Mouse (Mus musculus): ENCODE data around the gene Aplnr. TPM values are rescaled to one million over a fixed set of nuclear protein-coding genes. Genes with fewer than 3 reads are reported as not detected.

The Aplnr gene
- polyA plus RNA-seq, 1 experiment = not detected

DNA sequence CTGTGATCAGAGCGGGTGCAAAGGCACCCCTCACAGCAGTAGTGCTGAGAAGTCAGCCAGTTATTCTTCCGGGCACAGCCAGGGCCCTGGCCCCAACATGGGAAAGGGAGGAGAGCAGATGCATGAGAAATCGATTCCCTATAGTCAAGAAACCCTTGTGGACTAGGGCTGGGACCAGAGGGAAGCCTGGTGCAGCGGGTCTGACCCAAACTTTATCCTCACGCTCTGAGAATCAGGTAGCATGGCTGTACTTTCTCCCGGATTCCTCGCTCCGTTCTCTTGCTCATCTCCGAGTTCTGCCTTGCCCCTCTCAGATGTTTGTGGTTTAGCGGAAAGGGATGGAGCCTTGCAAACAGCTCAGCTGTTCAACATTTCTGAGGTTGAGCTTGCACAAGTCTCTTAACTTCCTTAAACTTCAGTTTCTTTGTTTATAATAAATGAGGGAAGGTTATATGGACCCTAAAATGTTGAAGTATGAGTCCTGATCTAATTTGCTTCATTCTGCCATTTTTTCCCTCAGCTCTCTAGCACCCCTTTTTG is 1.6 kb downstream of the Aplnr start:
- Histone ChIP-seq H3K4me3 (ENCODE audit: insufficient read depth, poor library complexity, severe bottlenecking) (no peak overlapping the region), H3K36me3 (ENCODE audit: control insufficient read depth, insufficient read depth) (no peaks in the 10 kb centered on the region), H3K79me3 (ENCODE audit: low read depth) (no peaks in the 10 kb centered on the region), H3ac (ENCODE audit: control insufficient read depth, insufficient read length, low read depth) (no peak overlapping the region), H3K79me2 (ENCODE audit: control insufficient read depth, insufficient read depth) (no peaks in the 10 kb centered on the region), H3K27me3 (ENCODE audit: control insufficient read depth, insufficient read depth, insufficient read length) (peaks cover 6% of the 10 kb centered on the region)
- TF ChIP-seq MYOG (IDR thresholded peaks at IDR 0.05; ENCODE audit: control insufficient read depth, extremely low read depth, insufficient read length) (no peak), MAX (IDR thresholded peaks at IDR 0.05) (no peak), CEBPB (IDR thresholded peaks at IDR 0.05; ENCODE audit: low read depth) (no peak), CTCF (IDR thresholded peaks at IDR 0.05; ENCODE audit: control insufficient read depth, insufficient read depth, insufficient read length) (no peak), FOSL1 (IDR thresholded peaks at IDR 0.05; ENCODE audit: insufficient read depth, low read length, poor library complexity, severe bottlenecking) (no peak), MYOD1 (IDR thresholded peaks at IDR 0.05; ENCODE audit: control insufficient read depth, insufficient read length, low read depth) (no peak), USF1 (IDR thresholded peaks at IDR 0.05; ENCODE audit: low read depth) (no peak)

DNA sequence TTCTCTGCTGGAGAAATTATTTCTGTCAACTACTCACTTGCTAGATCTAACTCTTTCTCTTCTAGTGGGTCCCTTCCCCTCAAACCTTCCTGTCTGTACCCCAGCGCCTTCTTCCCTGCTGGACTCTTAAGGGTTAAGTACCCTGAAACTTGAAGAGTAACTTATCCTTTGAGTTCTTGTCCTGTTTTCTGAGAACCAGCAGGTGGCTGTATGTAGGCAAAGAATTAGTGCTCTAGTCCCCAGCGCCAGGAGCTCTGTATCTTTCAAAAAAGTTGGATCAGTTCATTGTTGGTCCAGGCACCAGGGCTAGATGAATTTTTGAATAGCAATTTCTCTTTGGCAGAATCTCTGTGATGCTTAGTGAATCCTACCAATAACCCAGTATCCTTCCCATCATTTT is 2.1 kb downstream of the Aplnr start:
- TF ChIP-seq USF1 (IDR thresholded peaks at IDR 0.05; ENCODE audit: low read depth) (no peak), MYOG (IDR thresholded peaks at IDR 0.05; ENCODE audit: control insufficient read depth, extremely low read depth, insufficient read length) (no peak), CEBPB (IDR thresholded peaks at IDR 0.05; ENCODE audit: low read depth) (no peak), MYOD1 (IDR thresholded peaks at IDR 0.05; ENCODE audit: control insufficient read depth, insufficient read length, low read depth) (no peak), FOSL1 (IDR thresholded peaks at IDR 0.05; ENCODE audit: insufficient read depth, low read length, poor library complexity, severe bottlenecking) (no peak), CTCF (IDR thresholded peaks at IDR 0.05; ENCODE audit: control insufficient read depth, insufficient read depth, insufficient read length) (no peak)
- no peak overlapping the region for H3K4me3 ChIP-seq (ENCODE audit: insufficient read depth, poor library complexity, severe bottlenecking)
- peaks cover 6% of the 10 kb centered on the region for H3K27me3 ChIP-seq (ENCODE audit: control insufficient read depth, insufficient read depth, insufficient read length)
- H3K79me2 ChIP-seq (ENCODE audit: control insufficient read depth, insufficient read depth) = no peaks in the 10 kb centered on the region
- H3ac ChIP-seq (ENCODE audit: control insufficient read depth, insufficient read length, low read depth) = no peak overlapping the region
- no peaks in the 10 kb centered on the region for H3K79me3 ChIP-seq (ENCODE audit: low read depth)
- no peaks in the 10 kb centered on the region for H3K36me3 ChIP-seq (ENCODE audit: control insufficient read depth, insufficient read depth)

DNA sequence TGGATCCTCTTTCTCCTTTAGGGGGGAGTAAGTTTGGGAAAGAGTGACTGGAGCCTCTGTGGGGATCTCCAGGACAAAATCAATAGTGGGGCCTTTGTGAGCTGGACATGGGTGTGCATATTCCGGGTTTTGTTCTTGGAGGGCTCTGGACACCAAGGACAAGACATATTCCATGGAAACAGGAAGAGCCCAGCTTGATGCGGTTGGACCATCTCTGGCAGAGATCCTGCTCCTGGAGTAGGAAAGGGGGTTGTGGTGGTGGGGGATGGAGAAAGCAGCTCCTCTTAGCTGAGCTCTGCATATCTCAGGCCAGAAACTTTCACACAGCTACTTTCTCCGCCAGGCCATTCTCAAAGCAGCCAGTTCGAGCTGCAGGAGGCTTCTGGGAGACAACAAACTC is 3.4 kb downstream of the Aplnr start:
- Histone ChIP-seq H3K79me2 (ENCODE audit: control insufficient read depth, insufficient read depth) (no peaks in the 10 kb centered on the region), H3K27me3 (ENCODE audit: control insufficient read depth, insufficient read depth, insufficient read length) (peaks cover 6% of the 10 kb centered on the region), H3K79me3 (ENCODE audit: low read depth) (no peaks in the 10 kb centered on the region), H3K36me3 (ENCODE audit: control insufficient read depth, insufficient read depth) (no peaks in the 10 kb centered on the region), H3K4me3 (ENCODE audit: insufficient read depth, poor library complexity, severe bottlenecking) (no peak overlapping the region), H3ac (ENCODE audit: control insufficient read depth, insufficient read length, low read depth) (no peak overlapping the region)
- TF ChIP-seq MYOD1 (IDR thresholded peaks at IDR 0.05; ENCODE audit: control insufficient read depth, insufficient read length, low read depth) (no peak), USF1 (IDR thresholded peaks at IDR 0.05; ENCODE audit: low read depth) (no peak), CEBPB (IDR thresholded peaks at IDR 0.05; ENCODE audit: low read depth) (no peak), MYOG (IDR thresholded peaks at IDR 0.05; ENCODE audit: control insufficient read depth, extremely low read depth, insufficient read length) (no peak), MAX (IDR thresholded peaks at IDR 0.05) (no peak), CTCF (IDR thresholded peaks at IDR 0.05; ENCODE audit: control insufficient read depth, insufficient read depth, insufficient read length) (no peak), FOSL1 (IDR thresholded peaks at IDR 0.05; ENCODE audit: insufficient read depth, low read length, poor library complexity, severe bottlenecking) (no peak)

- H3K4me3 ChIP-seq (ENCODE audit: insufficient read depth, poor library complexity, severe bottlenecking) = no peak overlapping the region
- peaks cover 6% of the 10 kb centered on the region for H3K27me3 ChIP-seq (ENCODE audit: control insufficient read depth, insufficient read depth, insufficient read length)
- no peaks in the 10 kb centered on the region for H3K79me3 ChIP-seq (ENCODE audit: low read depth)
- no peak overlapping the region for H3ac ChIP-seq (ENCODE audit: control insufficient read depth, insufficient read length, low read depth)
- no peaks in the 10 kb centered on the region for H3K36me3 ChIP-seq (ENCODE audit: control insufficient read depth, insufficient read depth)
- no peak for TF ChIP-seq FOSL1 (IDR thresholded peaks at IDR 0.05; ENCODE audit: insufficient read depth, low read length, poor library complexity, severe bottlenecking)
- no peak for TF ChIP-seq MYOD1 (IDR thresholded peaks at IDR 0.05; ENCODE audit: control insufficient read depth, insufficient read length, low read depth)
- TF ChIP-seq CTCF (IDR thresholded peaks at IDR 0.05; ENCODE audit: control insufficient read depth, insufficient read depth, insufficient read length) = no peak
- no peak for TF ChIP-seq CEBPB (IDR thresholded peaks at IDR 0.05; ENCODE audit: low read depth)
- TF ChIP-seq USF1 (IDR thresholded peaks at IDR 0.05; ENCODE audit: low read depth) = no peak
- TF ChIP-seq MAX (IDR thresholded peaks at IDR 0.05) = no peak
- TF ChIP-seq MYOG (IDR thresholded peaks at IDR 0.05; ENCODE audit: control insufficient read depth, extremely low read depth, insufficient read length) = no peak
- H3K79me2 ChIP-seq (ENCODE audit: control insufficient read depth, insufficient read depth) = no peaks in the 10 kb centered on the region
These were observed 3.8 kb downstream of the Aplnr start for GRCm38 (mm10) chr2:85139846-85140245.

DNA sequence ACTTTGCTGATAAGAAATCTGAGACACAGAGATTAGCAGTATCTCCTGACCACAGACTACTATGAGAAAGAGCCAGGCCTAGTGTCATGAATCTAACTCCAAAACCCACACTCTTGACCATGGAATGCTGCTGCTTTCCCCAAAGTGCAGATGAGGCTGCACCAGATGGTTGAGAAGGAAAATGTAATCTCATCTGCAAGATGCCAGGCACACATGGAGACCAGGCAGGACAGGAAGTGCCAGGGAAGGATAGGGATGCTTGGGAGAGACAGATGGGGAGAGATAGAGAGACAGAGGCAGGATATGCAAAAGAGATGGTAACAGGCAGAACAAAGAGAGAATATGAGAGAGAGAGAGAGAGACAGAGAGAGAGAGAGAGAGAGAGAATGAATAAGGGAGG is 4.8 kb downstream of the Aplnr start:
- peaks cover 6% of the 10 kb centered on the region for H3K27me3 ChIP-seq (ENCODE audit: control insufficient read depth, insufficient read depth, insufficient read length)
- no peaks in the 10 kb centered on the region for H3K36me3 ChIP-seq (ENCODE audit: control insufficient read depth, insufficient read depth)
- no peaks in the 10 kb centered on the region for H3K79me2 ChIP-seq (ENCODE audit: control insufficient read depth, insufficient read depth)
- no peak overlapping the region for H3ac ChIP-seq (ENCODE audit: control insufficient read depth, insufficient read length, low read depth)
- no peak for TF ChIP-seq CEBPB (IDR thresholded peaks at IDR 0.05; ENCODE audit: low read depth)
- TF ChIP-seq MYOG (IDR thresholded peaks at IDR 0.05; ENCODE audit: control insufficient read depth, extremely low read depth, insufficient read length) = no peak
- no peaks in the 10 kb centered on the region for H3K79me3 ChIP-seq (ENCODE audit: low read depth)
- no peak overlapping the region for H3K4me3 ChIP-seq (ENCODE audit: insufficient read depth, poor library complexity, severe bottlenecking)

DNA sequence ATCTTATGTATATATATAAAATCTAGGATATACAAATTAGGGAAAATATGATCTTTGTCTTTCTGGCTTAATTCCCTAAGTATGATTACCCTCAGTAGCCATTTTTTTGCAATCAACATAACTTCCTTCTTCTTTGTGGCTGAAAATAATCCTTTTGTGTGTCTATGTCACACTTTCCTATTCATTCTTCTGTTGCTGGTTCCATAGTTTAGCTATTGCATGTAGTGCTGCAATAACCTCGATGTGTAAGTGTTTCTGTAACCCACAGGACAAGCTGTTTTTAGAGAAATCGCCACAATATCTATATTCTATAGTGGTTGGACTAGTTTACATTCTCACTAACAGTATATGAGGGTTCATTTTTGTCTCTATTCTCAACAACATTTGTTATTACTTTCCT is 8.9 kb downstream of the Aplnr start:
- TF ChIP-seq MYOD1 (IDR thresholded peaks at IDR 0.05; ENCODE audit: control insufficient read depth, insufficient read length, low read depth) = no peak
- no peak for TF ChIP-seq MYOG (IDR thresholded peaks at IDR 0.05; ENCODE audit: control insufficient read depth, extremely low read depth, insufficient read length)
- no peak for TF ChIP-seq CTCF (IDR thresholded peaks at IDR 0.05; ENCODE audit: control insufficient read depth, insufficient read depth, insufficient read length)
- TF ChIP-seq MAX (IDR thresholded peaks at IDR 0.05) = no peak
- no peak for TF ChIP-seq USF1 (IDR thresholded peaks at IDR 0.05; ENCODE audit: low read depth)
- no peak for TF ChIP-seq FOSL1 (IDR thresholded peaks at IDR 0.05; ENCODE audit: insufficient read depth, low read length, poor library complexity, severe bottlenecking)
- no peak for TF ChIP-seq CEBPB (IDR thresholded peaks at IDR 0.05; ENCODE audit: low read depth)
- Histone ChIP-seq H3ac (ENCODE audit: control insufficient read depth, insufficient read length, low read depth) (no peak overlapping the region), H3K36me3 (ENCODE audit: control insufficient read depth, insufficient read depth) (no peaks in the 10 kb centered on the region), H3K27me3 (ENCODE audit: control insufficient read depth, insufficient read depth, insufficient read length) (no peaks in the 10 kb centered on the region), H3K79me3 (ENCODE audit: low read depth) (no peaks in the 10 kb centered on the region), H3K79me2 (ENCODE audit: control insufficient read depth, insufficient read depth) (no peaks in the 10 kb centered on the region), H3K4me3 (ENCODE audit: insufficient read depth, poor library complexity, severe bottlenecking) (no peak overlapping the region)
